Mouse (Mus musculus) cerebellum, adult 2 months (tissue): ENCODE data around the gene Cep97. TPM values are rescaled to one million over a fixed set of nuclear protein-coding genes. Genes with fewer than 3 reads are reported as not detected.

Source experiments
- DNase-seq, 2 experiments: peaks; one replicate each; pipeline ENCODE4 v3.0.0; 2021
- H3K27ac ChIP-seq: fragments of 200-500 bp; 2 replicates; pipeline ENCODE4 v1.5.1; 2012; ENCODE audit warnings: low read length, control low read depth, inconsistent platforms; ENCODE audit not compliant: insufficient read depth
- H3K27me3 ChIP-seq: fragments of 200-500 bp; 2 replicates; pipeline ENCODE4 v1.6.1; 2012; ENCODE audit warnings: inconsistent platforms, mild to moderate bottlenecking, low read length, moderate library complexity; ENCODE audit not compliant: control insufficient read depth, insufficient read depth
- H3K4me1 ChIP-seq: fragments of 200-500 bp; 2 replicates; pipeline ENCODE4 v1.6.1; 2011; ENCODE audit warnings: low read length; ENCODE audit not compliant: control insufficient read depth, insufficient read depth
- H3K4me3 ChIP-seq: fragments of 200-500 bp; replicated peaks from 2 replicates; pipeline ENCODE3; 2011; ENCODE audit warnings: mild to moderate bottlenecking, low read depth, low read length, control low read depth; ENCODE audit not compliant: insufficient read depth
- CTCF ChIP-seq: fragments of 200-500 bp; IDR thresholded peaks from 2 replicates; pipeline ENCODE4 v1.5.1; 2011; ENCODE audit warnings: low read depth, mild to moderate bottlenecking, control low read depth, low read length, moderate library complexity, borderline replicate concordance; ENCODE audit not compliant: insufficient read depth
- POLR2A ChIP-seq: fragments of 200-500 bp; IDR thresholded peaks from 2 replicates; pipeline ENCODE4 v1.6.1; 2011; ENCODE audit warnings: low read length, control low read depth, borderline replicate concordance; ENCODE audit not compliant: insufficient read depth
- WGBS: fragments of 180-500 bp; shearing (Covaris S2); methylation state at CpG from one replicate; pipeline ENCODE4 v1.1.7; 2018; 5-methylcytosine and 5-hydroxymethylcytosine counted together
- polyA plus RNA-seq: library from polyadenylated mRNA; depleted of rRNA; stranded (reverse); fragments of >200 nt; gene quantifications from 2 replicates; pipeline ENCODE4 v1.2.3, GENCODE M21; 2012; rRNA removed

Cep97 gene
- polyA plus RNA-seq, 1 experiment: 11.5 TPM

DNA sequence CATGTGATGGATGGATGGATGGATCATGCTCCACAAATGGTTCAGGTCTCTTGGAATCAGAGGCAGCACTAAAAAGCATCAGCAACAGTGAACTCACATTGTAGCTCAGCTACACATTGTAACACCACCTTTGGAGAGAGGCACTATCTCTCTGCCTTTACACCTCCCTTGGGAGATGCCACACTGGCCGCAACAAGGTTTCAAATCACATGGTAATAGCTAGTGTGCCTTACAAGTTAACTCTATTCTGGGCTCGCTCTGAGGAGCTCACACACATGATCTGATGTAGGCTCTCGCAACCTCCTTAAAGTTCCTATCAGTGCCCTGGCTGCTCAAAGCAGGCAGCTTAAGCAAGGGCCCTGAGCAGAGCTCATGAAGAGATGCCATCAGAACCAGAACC is 84.2 kb downstream of the Cep97 start:
- Histone ChIP-seq H3K4me3 (no peak overlapping the region), H3K27me3 (no peaks in the 10 kb centered on the region), H3K4me1 (no peaks in the 10 kb centered on the region), H3K27ac (no peak overlapping the region)
- no peak for DNase-seq
- no peak for TF ChIP-seq POLR2A
- no peak for TF ChIP-seq CTCF
- WGBS: 93% methylated on average over 3 of the region's 3 CpGs

Other genes with a start within 250 kb of the Cep97 start
- 5.1 and 5.8 TPM in 2 replicates for gene Nfkbiz, start 96.0 kb downstream of the Cep97 start, polyA plus RNA-seq
- gene Nxpe3, start 39.6 kb downstream of the Cep97 start, polyA plus RNA-seq: 11.1 and 13.1 TPM in 2 replicates
- gene Rpl24, start 31.4 kb upstream of the Cep97 start, polyA plus RNA-seq: 411 and 431 TPM in 2 replicates
- 25.5 and 27.5 TPM in 2 replicates for gene Zbtb11, start 39.0 kb upstream of the Cep97 start, polyA plus RNA-seq
- 122 and 134 TPM in 2 replicates for gene Pcnp, start 94.9 kb upstream of the Cep97 start, polyA plus RNA-seq
- gene Trmt10c, start 103.0 kb upstream of the Cep97 start, polyA plus RNA-seq: 7.3 and 7.5 TPM in 2 replicates
- gene Senp7, start 113.5 kb upstream of the Cep97 start, polyA plus RNA-seq: 25.4 and 26.7 TPM in 2 replicates